Mouse (Mus musculus): Measurements from ENCODE around the gene Cytip.

Cytip gene

DNA sequence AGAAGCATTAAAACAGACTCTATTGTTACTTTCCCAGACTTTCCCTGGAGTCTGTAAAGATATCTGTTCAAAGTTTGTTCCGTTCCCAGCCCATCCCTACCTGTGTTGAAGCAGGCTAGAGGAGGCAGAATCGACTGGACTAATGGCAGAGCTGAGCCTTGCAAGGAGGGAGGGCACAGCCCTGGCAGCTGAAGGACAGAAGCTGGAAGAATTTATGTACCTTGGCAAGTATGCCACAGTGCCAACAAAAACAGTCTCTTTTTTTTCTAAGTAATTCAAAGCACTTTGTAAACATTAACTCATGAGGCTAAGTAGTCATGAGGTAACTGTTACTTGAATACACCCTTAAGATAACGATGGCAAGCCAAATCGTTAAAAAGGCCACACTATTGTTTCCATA is at the start of gene Cytip:
TSS of gene Cytip (minus strand) at position 187 of the 400 bp plus-strand sequence.
- DNase-seq = no peak

- DNase-seq = peak in 1 of 2 experiments; percentile 14
Measured at GRCm38 (mm10) chr2:58240639-58241038, 45.3 kb upstream of the Cytip start.

DNA sequence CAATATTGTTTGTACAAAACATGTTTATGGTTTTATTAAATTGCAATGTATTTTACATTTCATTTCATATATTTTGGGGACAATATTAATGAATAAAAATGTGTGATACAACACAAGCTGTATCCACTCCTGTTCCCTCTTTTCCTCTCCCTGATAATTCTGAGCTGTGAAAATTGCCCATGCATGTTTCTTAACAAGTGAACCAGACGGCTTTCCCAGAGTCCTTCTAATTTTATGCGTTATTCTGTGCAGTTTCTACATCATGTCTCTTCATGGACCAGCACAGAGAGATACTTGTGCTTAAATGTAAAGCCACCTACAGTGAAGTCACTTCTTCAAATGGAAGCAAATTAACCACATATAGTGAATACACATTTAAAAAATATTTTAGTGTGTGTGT is 42.2 kb upstream of the Cytip start:
- DNase-seq = no peak

DNA sequence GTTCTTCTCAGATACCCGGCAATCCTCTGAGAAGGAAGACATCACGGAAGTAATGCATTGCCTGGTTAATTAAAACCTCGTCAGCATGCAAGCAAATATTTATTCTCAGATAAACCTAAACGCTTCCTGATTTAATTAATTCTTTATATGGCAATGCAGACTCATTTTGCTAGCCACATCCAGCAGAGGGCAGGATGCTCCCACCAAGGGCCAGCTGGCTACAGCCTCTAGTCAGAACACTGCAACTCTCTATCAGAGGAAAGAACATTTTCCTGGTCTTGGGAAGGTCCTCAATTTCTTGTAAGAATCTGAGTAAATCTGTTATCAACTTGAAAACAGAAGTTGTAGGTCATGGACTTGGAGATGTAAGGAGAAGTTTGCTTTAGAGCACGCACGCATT is 4.1 kb upstream of the Cytip start:
- peak; percentile 79 to 84 for DNase-seq

- no peak for DNase-seq
Measured at GRCm38 (mm10) chr2:58196880-58197279, 1.5 kb upstream of the Cytip start.

DNA sequence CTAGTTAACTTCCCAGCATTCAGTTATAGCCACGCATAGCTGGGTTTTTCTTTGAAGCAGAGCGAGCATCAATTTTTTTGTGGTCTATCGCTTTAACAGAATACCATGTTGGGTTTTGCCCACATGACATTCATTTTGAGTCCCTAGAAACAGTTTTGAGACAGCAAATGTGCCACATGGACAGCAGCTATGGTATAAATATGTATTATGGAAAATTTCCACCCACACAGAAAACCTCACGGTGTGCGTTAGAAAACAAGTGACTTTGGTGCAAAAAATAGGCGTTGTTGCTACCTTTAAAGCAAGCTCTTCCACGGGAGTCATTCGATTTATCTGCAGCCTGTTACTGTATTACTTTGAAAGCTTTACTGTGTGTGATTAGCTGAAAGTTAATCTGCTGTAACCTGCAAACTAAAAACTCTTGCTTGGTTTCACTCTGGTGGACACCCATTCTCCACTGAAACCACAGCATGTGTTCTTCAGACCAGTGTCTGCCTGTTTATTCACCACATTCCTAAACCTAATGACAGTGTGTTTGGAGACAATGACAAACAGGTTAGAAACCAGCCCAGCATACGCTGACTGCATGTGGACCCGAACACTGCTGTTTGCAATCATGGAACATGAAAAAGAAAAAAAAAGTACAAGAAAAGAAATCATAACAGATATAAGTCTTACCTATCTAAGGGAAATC is 763 bp downstream of the Cytip start:
- no peak for DNase-seq

GRCm38 (mm10) chr2:58192160-58192559 is 3.2 kb downstream of the Cytip start:
- DNase-seq = no peak

DNA sequence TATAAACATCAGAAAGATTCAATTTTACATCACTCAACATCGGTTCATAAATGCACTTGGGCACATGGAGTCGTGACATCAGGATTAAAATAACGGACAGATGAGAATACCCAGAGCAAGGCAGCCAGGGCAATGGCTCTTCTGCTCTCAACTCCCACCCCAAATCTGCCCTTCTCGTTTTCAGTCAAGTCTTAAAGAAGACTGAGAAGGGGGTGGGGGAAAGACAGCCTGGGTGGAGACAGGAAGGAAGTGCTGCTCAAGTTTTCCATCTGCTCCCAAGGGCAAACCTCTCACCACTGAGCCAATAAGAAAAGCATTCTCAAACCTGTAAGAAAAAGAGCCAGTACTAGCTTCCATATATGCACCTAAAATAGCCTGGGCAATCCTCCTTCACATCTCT is 5.8 kb downstream of the Cytip start:
- DNase-seq = no peak

DNA sequence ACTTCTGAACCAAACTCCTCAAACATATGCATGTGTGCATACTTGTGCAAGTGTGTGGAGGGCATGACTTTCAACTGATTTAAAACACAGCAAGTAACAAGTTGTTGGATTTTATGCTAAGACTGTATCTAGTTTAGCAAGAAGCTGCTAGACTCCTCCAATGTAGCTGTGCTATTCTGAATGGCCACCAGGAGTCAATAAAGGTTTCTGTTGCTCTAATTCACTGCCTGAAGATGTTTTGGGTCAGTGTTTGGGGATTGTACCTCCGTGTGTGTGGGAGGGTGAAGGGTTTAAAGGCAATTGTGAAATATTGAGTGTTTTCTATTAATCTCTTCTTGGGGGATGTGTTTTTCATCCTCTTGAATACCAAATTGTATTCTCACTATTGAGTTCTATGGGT is 6.4 kb downstream of the Cytip start:
- DNase-seq = no peak

DNA sequence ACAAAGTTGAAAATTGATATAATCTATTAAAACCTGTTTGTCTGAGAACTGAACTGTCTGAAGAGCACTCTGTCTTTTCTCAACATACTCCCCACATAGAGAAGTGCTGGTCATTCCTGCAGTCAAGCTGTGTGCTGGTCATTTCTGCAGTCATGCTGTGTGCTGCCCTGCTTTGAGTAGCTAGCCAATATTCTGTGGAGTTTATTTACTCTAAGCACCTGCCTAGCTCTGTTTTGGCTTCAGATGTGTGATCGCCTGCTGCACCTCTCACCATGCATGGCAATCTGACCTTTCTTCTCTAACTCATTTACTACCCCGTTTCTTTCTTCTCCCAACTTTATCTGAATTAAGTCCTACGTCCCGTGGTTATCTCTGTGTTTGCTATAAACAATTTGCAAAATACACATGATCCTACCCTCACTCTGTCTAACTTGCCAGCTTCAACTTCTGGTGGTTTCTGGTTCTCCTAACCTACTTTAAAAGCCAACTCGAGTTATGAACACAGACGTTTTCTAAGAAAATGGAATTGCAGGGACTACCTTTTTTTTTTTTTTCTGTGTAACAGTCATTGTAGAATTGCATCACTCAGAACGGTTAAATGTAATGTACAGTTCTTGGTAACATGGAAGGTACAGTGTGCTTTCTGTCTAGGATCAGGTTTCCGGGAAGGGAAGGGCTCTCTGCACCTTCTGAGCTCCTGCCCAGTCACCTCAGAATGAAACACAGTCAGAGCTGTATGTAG is 7.9 kb downstream of the Cytip start:
- DNase-seq = peak in 1 of 2 experiments; percentile 17

DNA sequence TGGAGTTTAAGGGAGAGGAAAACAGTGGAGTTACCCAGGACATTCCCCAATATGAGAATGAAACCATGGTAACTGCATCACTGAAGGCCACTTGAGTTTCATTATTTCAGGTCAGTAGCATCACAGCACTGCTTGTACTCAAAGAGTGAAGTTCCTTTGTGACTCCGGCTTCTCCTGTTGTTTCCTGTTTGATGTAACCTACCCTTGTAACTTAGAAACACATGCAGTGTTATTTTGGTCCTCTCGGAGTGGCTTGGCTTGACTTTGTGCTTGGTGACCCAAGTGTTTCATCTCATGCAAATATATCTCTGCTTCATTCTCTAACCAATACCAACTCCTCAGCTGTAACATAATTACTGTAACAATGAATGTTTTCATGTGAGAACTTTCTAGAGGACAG is 11.1 kb downstream of the Cytip start:
- no peak for DNase-seq

DNA sequence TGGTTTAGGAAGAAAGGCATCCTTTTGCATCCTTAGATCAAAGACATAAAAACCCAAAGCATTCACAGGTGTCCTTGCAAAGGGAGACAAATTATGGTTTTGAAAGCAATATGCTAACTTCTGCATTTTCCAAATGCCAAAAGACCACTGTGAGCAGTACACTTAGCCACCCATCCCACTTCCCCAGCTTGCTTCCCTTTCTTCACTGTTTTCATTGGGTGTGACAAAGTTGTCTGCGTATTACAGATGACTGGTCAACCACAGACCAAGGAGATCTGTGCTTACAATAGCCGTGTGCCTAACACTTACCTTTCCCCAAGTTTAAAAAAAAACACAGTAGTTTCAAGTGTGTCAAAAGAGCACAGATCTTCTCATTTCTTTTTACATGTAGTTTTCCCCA is 11.7 kb downstream of the Cytip start:
- no peak for DNase-seq

DNA sequence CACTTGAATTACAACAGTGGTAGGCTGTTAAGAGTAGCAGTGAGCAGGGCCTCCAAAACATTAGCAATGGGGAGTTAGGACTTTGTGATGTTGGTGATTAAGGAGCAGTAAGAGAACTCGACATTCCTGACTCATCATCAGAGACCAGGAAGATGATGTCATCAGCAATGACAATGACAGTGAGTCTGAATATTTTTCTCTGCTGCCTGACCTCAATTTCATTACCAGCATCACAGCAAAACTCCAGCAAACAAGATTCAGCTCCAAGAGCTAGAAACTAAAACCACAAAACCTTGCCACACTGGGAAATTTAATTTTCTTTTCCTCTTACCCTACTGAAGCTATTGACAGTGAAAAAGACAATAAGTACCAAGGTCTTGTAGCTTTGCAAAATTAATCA is 14.6 kb downstream of the Cytip start:
- DNase-seq = no peak

- no peak for DNase-seq
Measured at GRCm38 (mm10) chr2:58179056-58179455, 16.3 kb downstream of the Cytip start.

DNA sequence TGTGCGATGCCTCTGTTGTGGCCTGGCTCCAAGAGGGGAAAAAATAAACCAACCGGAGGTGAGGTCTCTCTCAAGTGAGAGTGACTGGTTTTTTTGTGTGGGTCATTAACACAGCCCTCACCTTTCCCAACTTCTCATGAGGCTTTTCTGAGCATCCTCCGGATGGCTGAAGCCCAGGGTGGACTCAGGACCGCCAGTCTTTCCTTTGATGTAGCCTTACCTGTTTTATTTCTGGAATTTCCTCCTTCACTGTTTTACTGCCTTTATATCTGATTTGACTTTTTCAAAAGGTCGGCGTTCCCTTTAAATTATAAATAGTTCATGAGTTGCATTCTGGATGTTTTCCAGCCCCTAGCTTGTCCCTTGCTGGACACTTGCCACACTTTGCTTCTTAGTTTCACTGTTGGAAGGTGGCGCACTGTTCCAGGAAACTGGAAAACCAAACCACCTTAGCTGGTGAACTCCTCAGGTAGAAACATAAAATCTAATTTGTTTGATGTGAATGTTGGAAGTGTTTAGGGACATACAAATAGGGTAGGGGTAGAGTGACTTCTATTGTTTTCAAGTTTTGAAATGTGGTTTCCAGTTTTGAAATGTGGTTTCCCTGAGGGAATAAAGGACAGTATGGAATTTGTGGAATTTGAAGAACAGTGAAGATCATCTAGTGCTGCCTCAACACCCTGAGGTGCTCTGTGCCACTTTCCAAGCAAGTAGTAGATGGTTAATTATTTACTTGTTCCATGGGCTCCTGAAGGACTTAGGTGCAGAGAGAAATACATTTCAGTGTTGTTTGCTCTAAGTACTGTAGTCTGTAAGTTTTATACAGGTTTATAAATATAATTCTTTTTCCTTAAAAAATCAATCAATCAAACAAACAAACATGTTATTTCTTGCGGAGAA is 19.7 kb downstream of the Cytip start:
- peak; percentile 67 to 72 for DNase-seq

DNA sequence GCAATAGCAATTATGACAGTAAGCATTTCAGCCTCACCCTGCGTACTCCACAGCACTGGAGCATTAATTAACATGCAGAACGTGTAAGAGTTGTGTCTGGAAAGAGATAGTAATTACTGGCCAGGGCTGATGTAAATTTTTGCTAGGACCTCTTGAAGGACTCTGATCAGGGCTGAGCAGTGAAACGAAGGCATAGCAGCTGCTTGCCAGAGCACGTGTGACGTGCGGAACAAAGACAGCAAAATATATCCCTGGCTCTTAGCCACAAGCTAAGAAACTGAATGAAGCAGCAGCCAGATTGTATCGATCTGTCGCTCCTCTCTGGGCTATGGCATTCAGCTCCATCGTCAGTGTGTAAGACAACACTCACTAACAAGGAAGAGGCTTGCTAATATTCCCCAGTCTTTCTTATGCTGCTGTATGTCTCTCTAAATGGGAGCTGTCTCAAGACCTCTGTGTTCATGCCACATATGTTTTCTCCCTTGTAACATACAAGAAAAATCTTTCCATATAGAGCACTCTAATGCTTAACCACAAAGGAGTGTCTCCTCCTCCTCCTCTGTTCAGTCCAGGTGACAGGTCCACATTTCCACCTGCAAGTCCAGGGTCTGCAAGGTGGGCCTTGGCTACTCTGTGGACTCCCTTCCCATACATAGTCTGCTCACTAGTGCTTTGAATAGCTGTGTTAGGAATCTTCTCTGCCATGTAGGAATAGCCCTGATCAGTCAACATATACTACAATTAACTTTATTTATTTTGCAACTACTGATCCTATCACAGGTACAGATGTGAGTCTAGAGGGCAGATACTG is 20.7 kb downstream of the Cytip start:
- DNase-seq = peak; percentile 24 to 41

DNA sequence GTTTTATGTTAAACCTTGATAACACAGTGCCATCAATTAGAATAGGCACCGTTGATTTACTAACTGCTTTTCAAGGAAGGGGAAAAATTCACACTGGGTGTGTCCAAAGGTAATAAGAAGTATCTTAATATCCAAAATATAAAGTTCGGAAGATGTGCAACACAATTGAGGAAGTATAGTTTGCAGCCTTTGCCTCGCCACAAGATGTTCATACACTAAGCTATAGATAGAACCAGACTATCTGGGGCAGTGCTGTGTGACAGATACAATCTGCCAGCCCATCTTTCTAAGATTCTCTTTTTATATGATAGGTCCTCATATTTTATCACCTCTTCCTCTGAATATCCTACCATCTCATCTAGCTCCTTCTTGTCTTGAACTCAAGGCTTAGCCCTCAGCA is 22.4 kb downstream of the Cytip start:
- DNase-seq = no peak

GRCm38 (mm10) chr2:58169173-58169572 is 26.2 kb downstream of the Cytip start:
- no peak for DNase-seq

- DNase-seq = no peak
Measured at GRCm38 (mm10) chr2:58167654-58168053, 27.7 kb downstream of the Cytip start.

- DNase-seq = no peak
Measured at GRCm38 (mm10) chr2:58166764-58167163, 28.6 kb downstream of the Cytip start.

- no peak for DNase-seq
Measured at GRCm38 (mm10) chr2:58163457-58164181, 31.7 kb downstream of the Cytip start.

DNA sequence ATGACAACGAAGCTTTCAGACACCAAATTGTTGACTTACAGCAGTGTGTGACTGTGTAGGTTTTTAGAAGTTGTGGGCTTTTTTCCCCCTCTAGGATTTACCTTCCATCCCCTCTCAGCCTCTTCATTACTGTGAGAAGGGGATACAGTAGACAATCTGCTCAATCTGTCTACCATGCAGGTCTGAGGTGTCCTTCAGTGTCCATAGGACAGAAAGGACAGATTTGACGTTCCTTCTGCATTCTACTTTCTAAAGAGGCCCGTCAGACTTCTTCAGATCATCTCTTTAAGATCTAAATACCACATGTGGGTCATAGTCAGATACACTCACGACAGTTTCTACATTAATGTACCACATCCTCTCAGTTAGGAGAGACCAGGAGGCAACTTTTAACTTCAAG is 33.5 kb downstream of the Cytip start:
- DNase-seq = no peak

Data from cerebellum, adult 18-20 months (tissue).